Mouse (Mus musculus) G1E (cell line): ENCODE results near the gene Akr7a5.

Experiments used
- CTCF ChIP-seq: IDR thresholded peaks from 2 replicates; pipeline ENCODE4 v1.5.1; 2012; ENCODE audit warnings: low read depth, low read length, inconsistent platforms, mixed read lengths
- GATA1 ChIP-seq: IDR thresholded peaks from 2 replicates; pipeline ENCODE4 v1.6.1; 2012; ENCODE audit warnings: borderline replicate concordance, low read length, inconsistent platforms, mixed read lengths
- GATA2 ChIP-seq: IDR thresholded peaks from 2 replicates; pipeline ENCODE4 v1.6.1; 2012; ENCODE audit warnings: low read depth, low read length, inconsistent platforms, borderline replicate concordance
- POLR2AphosphoS5 ChIP-seq: IDR thresholded peaks from 2 replicates; pipeline ENCODE4 v1.6.1; 2012; ENCODE audit warnings: low read depth, low read length, inconsistent platforms; ENCODE audit not compliant: insufficient replicate concordance

- TF ChIP-seq CTCF, result no peak
- TF ChIP-seq POLR2AphosphoS5, result no peak
- no peak for TF ChIP-seq GATA1
- no peak for TF ChIP-seq GATA2
Measured at GRCm38 (mm10) chr4:139272951-139273680, 37.4 kb upstream of the Akr7a5 start.
